Mouse (Mus musculus): ENCODE data around the gene Olfr432. TPM values are rescaled to one million over a fixed set of nuclear protein-coding genes. Genes with fewer than 3 reads are reported as not detected.
"Not testable (repeated sequence)": the region's sequence is repeated elsewhere in the genome, so short reads cannot be mapped to it uniquely, and the experiment has no call there.

The Olfr432 gene
- not detected for total RNA-seq (2021)
- long read RNA-seq, experiment 1 = 0 reads
- long read RNA-seq, experiment 2 = 0 reads

DNA sequence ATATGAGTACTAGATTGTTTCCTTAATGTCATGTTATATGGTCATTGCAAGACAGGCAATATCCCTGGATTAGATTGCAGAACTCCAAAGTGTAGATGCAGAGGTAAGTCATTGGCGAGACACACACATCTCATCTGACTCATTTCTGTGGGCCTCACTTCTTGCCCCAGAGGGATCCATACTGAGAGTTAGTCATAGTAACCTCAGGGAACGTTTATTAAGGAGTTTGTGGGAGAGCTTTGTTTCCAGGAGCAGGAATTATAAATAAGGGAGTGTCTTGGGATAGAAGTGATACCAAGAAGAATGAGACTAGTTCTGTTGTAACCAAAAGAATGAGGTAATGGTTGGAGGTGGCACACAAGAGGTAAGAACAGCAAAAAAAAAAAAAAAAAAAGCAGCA lies at the start of gene Olfr432:
TSS of gene Olfr432 (plus strand) at position 313 of the 400 bp plus-strand sequence.
- no peak for DNase-seq

DNA sequence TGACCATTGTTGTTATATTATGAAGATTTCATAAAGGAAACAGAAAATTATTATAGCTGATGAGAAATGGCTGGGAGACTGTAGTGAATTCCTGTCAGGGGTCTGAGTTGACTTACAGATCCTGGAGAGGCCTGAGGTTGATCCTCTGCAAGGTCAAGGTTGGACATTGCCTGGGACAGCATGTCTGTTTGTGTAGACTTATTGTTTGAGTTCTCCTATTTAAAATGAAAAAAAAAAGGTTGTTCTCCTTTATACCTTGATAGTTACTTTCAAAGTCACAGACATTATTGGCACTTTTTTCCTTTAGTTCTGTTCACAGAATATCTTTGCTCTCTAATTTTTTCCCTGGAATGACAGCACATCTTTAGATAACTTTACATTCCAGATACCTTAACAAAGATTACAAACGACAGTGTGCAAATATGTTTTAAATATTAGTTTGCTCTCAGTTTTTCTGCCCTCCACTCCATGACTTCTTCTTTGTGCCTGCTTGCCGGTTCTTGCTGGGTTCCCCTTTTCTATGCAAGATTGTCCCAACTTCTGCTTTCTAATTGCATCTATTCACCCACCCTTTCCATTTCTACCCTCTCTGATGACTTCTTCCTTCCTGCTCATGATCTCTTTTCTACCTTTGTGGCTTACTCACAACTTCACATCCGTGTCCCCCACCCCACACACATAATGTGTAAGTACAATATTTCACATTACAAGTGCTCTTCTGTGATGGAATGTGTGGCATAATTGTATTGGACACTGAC lies 44.5 kb upstream of the Olfr432 start:
- not testable (repeated sequence) for DNase-seq

DNA sequence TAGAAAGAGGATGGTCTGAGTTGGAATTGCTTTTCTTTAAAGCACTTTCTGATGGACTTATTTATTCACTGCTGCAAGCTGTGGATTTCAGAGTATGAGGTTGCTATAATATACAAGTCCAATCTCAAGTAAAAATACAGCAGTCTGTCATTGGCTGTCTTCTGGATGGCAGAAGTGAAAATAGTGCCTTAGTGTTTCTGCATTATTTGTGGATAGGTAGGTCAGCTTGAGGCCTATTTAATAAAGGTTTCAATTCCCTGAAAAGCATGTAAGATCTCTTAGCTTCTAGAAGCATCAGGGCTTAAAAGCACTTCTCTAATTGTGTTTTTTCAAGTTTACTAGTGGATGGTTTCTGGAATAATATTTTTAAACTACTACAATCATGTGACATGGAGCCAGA lies 42.0 kb upstream of the Olfr432 start:
- not testable (repeated sequence) for DNase-seq

DNA sequence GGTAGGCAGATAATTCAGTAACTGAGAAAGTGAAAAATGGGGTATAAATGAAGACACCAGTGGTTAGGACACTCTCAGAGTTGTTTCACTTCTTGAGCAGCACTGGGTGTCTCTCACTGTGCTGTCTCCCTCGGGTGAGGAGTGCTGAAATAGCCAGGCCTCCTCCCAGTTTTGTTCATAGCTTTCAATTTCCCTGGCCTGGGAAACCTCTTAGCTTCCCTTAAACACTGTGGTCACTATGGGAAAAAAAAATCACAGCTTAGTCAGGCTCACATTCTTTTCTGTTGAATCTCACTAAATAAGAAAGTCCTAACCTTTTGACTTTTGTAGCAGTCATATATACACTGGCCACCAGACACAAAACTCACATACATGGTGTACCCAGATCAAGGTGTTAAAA lies 17.3 kb upstream of the Olfr432 start, which contains the start of gene Ifi205:
TSS of gene Ifi205 (minus strand) at position 113 of the 400 bp plus-strand sequence.
- DNase-seq = no peak

DNA sequence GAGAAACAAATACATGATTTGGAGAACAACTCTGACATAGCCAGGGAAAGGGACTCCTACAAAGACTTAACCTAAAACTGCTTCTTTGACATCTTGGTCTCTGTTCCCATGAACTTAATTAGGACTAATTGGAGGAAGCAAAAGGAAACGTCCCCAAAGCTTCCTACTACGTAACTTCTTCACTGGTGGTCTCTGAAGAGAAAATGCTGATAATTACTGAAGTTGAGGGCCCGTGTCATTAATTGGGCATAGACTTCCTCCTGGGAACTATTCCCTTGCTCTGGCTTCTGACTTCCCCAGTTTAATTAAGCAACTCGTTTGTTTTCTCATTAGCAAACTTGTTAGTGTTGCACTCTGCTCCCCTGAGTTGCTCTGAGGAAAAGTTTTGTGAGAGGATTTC lies 13.2 kb upstream of the Olfr432 start:
- no peak for DNase-seq

DNA sequence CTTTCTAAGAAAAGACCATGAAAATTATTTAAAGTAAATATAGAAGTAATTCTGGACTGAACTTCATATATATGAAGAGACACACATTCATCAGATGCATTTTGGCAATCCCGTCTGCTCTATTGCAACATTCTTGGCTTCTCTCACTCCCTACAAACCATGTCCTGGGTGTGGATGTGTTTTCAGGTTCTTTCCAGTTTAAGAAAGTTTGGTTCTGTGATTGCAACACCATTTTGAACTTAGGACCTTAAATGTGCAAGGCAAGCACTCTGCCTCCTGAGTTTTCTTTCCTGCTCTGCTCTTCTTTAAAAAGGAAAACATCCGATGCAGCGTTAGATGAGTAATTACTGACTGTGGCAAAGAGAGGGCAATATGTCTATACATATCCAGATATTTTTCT lies 10.5 kb upstream of the Olfr432 start:
- no peak for DNase-seq

DNA sequence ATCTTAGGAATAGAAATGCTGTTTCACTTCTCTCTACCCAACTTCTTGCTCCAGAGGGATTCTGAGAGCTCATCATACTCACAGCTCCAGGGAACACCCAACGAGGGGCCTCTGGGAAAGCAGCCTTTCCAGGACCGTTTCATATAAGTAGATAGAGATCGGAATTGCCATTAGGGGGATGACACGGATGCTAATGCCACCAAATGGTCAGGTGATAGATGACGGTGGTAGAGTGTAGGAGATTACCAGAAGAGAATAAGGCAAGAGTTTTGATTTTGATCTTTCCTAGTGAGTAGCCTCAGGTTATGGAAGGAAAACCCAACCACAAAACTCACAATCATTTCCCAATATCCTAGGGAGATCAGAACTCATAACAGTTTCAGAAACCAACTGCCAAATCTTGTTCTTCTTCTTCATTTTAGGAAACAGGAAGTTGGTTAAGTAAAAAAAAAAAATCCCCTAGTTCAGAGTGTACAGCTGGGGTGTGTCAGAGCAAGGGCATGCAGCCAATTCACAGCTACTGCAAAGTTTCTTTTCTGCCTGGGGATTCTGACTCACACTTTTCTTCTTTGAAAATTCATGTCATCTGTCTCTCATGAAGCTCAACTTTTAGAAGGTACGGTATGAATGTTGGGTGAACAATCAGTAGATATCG lies 8.4 kb upstream of the Olfr432 start, which contains the start of gene Olfr433:
TSS of gene Olfr433 (plus strand) at position 183 of the 655 bp plus-strand sequence.
- DNase-seq = peak; percentile 43

DNA sequence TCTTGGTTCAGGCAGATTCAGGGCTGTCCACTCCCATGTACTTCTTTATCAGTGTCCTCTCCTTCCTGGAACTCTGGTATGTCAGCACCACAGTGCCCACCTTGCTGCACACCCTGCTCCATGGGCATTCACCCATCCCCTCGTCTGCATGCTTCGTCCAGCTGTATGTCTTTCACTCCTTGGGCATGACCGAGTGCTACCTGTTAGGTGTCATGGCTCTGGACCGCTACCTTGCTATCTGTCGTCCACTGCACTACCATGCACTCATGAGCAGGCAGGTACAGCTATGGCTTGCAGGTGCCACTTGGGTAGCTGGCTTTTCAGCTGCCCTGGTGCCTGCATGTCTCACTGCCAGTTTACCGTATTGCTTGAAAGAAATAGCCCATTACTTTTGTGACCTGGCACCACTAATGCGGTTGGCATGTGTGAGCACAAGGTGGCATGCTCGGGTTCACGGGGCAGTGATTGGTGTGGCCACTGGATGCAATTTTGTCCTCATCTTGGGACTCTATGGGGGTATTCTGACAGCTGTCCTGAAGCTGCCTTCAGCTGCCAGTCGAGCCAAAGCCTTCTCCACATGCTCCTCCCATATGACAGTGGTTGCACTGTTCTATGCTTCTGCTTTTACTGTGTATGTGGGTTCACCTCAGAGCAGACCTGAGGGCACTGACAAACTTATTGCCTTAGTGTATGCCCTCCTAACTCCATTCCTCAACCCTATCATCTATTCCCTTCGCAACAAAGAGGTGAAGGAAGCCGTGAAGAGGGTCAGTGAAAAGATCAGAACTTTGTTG lies 6.7 kb upstream of the Olfr432 start:
- not testable (repeated sequence) for DNase-seq

DNA sequence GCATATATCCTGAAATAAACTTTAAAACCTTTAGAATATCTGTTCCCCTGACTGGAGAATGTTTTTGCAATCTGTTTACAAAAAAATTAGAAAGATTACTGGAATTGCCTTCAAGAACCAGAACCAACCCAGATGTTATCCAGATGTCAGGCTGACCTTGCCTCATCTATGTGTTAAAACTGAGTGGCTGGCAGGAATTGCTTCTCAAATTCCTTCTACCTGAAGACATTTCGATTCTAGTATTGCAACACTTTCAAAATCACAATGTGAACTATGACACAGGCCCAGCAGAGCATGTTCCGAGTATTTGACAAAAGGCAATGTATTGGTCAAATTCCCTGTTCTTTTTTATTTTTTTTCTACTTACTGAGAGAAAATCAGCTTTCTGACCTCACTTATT lies 4.6 kb upstream of the Olfr432 start:
- DNase-seq = no peak

DNA sequence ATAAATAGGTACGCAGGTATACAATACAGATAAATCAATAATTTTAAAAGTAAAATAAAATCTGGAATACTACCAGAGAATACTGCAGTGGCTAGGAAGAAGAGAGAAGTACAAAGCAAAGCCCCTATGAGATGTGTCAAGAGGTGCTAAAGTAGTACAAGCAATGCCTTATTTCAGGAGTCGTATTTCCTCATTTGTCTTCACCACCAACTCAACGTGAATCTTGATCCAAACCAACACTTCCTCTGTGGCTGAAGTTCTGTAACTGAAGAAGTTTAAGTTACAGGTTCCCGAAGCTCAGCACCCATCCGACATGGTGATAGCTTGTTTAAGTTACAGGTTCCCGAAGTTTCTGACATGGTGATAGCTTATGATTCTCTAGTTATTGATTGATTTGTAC lies 778 bp upstream of the Olfr432 start:
- DNase-seq = not testable (repeated sequence)

DNA sequence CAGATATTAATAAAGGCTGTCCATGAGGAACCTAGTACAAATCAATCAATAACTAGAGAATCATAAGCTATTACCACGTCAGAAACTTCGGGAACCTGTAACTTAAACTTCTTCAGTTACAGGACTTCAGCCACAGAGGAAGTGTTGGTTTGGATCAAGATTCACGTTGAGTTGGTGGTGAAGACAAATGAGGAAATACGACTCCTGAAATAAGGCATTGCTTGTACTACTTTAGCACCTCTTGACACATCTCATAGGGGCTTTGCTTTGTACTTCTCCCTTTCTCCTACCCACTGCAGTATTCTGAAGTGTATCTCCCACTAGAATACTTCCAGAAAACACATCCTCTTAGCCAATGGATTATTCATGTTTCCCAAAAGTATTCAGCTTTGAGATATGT lies 352 bp downstream of the Olfr432 start:
- DNase-seq = not testable (repeated sequence)

DNA sequence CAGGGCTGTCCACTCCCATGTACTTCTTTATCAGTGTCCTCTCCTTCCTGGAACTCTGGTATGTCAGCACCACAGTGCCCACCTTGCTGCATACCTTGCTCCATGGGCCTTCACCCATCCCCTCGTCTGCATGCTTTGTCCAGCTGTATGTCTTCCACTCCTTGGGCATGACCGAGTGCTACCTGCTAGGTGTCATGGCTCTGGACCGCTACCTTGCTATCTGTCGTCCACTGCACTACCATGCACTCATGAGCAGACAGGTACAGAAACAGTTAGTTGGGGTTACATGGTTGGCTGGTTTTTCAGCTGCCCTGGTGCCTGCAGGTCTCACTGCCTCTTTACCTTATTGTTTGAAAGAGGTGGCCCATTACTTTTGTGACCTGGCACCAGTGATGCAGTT lies 1.5 kb downstream of the Olfr432 start:
- no peak for DNase-seq

DNA sequence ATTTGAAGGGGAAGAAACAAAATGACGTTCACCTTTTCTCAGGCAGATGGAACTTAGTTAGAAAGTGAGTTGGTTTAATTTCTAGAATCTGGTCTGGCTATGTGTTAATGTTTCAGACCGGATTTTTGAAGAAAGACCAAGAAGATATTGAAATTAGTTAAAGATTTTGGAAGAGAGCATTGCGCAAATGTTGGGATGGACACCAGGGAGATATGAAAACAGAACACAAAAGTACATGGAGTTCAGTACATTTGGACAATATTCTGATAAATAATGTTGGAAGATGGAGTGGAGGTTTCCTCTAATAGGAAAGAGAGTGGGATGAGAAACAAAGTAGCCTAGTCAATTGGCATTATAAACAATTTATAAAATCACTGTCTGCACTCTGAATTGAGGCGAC lies 2.5 kb downstream of the Olfr432 start:
- DNase-seq = no peak

DNA sequence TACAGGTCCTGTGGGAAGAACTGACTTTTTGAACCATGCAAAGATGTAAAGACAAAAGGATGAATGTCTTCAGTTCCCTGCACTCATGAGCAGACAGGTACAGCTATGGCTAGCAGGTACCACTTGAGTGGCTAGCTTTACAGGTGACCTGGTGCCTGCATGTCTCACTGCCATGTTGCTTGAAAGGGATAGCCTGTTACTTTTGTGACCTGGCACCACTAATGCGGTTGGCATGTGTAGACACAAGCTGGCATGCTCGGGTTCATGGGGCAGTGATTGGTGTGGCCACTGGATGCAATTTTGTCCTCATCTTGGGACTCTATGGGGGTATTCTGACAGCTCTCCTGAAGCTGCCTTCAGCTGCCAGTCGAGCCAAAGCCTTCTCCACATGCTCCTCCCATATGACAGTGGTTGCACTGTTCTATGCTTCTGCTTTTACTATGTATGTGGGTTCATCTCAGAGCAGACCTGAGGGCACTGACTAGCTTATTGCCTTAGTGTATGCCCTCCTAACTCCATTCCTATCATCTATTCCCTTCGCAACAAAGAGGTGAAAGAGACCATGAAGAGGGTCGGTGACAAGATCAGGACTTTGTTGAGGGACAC lies 3.0 kb downstream of the Olfr432 start:
- DNase-seq = no peak

DNA sequence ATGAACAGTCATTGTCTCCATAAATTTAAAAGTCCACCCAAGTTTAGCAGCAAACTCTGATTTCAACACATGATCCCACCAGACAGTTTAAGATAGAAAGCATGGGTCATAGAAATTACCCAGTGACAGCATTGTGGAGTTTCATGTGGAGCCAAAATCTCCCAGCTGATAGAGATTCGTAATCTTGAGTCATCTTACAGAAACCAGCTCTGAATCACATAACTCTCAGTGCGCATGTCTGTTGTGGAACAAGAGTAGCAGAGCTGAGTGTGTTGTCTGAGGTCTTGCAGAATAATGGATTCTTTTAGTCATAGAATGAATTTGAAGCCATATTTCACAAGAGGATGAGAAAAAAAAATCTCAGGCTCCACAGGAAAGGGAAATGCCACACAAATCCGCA lies 4.0 kb downstream of the Olfr432 start:
- DNase-seq = no peak

DNA sequence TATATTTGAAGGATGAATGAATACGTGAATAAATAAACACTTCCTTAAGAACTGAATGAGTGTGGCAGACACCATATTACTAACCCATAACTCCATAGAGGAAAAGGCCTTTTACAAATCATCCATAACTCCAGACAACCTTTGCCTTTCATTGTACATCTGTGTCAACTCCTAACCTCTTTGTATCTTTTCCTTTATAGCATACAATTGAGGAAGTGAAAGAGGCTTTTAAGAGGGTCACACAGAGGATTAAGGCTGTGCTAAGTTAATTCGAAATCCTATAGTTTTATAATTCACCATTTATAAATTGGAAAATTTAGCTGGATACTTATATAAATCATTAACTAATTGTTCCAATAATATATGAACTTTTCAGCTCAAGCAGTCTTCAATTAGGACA lies 6.2 kb downstream of the Olfr432 start:
- no peak for DNase-seq

DNA sequence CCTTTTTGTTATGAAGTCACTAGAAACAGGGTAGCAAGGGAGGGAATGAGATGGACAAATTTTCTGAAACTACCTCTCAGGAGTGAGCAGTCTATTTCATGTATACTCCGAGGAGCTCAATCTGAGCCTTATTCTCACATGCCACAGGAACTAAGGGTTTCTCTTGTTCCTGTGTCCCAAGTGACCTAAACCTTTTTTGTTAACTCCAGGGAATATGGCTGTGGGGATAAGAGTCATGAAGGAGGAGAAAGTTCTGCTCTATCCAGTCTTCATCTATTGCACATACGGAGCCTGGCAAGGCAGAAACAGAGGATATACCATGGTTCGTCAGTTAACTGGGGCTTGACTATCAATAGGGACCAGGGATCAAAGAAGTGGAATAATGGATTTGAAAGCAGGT lies 17.3 kb downstream of the Olfr432 start, which contains the start of gene Olfr430:
TSS of gene Olfr430 (plus strand) at position 301 of the 400 bp plus-strand sequence.
- no peak for DNase-seq

DNA sequence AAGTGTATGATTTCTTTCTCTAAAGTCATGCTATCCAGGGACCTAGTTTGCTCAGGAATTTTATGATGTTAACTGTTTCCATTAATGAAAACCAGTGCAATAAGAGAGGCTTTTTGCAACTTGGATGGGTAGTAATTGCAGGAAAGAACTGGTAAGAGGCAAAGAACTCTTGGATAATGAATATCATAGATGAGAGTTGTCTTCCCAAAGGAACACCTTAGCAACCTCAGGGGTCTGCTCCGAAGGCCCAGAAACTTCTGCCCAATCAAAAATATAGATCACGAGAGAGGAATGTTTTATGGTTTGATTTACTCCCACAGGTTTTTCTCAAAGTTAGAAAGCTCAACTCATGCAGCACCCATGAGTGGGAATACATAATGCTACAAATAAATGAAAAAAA lies 35.0 kb downstream of the Olfr432 start, which contains the start of gene Olfr429:
TSS of gene Olfr429 (plus strand) at position 301 of the 400 bp plus-strand sequence.
- DNase-seq = no peak

DNA sequence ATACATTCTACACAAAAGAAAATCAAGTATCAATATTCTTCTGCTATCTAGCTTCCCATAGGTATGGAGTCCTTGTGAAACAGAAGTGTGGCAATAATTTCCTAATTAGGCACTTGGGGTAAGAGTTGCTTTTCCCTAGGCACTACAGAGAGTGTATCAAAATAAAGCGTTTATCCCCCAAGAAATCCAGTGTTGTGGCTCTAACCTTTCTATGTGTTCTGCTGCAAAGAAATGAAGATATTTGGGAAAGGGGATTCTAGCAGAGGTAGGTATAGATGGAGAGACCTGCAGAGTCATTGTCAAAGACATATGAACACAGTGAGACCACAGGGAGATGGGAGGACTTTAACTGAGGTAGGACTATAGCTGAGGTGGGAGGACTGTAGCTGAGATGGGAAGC lies 47.6 kb downstream of the Olfr432 start, which contains the start of gene Olfr427:
TSS of gene Olfr427 (plus strand) at position 301 of the 400 bp plus-strand sequence.
- DNase-seq = no peak

DNA sequence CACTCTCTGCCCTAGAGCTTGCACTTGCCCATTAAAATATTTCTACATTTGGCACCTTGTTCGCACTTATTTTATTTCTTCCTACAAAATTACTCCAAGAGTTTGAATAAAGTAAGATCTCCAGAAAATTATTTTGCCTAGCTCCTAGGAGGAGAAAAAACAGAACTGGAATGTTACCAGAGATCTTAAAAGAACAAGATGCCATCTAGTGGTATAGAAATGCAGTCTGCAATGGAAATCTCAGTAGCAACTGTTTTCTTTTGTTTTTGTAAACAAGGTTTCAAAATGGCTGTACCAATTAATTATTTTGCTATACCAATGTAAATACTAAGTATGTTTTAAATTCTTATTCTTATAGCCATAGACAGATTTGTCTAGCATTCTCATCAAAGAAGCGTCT lies 54.7 kb downstream of the Olfr432 start:
- no peak for DNase-seq
